Mouse (Mus musculus): Measurements from ENCODE around the gene Hyls1.
A peak's percentile ranks its signal among the peaks of the same experiment; 100 is the strongest.

DNA sequence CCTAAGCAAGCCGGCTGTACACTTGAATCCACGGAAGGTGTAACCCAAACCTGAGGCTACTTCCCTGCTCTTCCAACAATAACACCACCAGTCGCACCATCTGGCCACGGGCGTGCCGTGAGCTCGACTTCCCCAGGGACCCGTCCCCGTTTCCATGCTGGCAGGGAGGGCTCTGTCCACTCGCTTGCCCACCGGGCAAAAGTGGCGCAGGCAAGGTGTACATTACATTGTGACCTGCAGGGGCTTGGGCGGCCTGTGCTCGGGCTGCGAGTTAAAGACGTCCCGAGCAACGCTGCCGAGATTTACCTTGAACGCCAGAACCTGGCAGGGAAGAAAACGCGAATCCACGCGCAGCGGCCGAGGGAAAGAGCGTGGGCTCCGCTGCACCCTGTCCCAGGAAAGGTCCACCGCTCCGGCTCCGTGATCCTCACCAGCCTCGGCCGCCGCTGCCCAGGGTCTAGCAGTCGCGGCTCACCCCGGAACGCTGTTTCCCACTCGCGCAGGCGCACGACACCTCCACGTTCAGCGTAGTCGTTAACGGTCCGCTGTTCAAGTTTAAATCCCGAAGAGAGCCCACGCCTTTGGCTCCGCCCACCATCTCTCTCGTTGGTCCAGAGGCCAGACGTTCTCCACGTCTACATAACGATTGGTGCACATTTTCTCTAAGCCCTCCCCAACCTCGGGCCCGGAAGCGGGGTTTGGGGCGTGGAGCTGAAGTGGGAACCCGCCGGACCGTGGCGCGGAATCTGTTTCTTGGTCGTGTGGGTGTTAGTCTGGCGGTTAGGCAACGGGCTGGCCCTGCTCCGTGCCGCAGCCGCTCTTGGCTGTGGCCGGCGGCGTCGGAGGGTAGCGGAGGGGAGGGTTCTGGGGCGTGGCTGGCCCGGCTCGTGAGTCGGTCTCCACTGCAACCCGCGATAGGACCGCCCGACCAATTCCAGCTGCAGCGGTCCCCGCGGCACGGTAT, at the start of gene Hyls1, which contains the start of gene Pate2:
- peak in 1 of 2 experiments; percentile 17; a peak in 2 of 4 replicates for TF ChIP-seq CTCF (conservative IDR thresholded peaks at IDR 0.05 in 1 of 2, IDR thresholded peaks at IDR 0.05 in 1 of 2; ENCODE audit: low read depth in 2 of 2, low read length in 2 of 2)
- TF ChIP-seq ZMIZ1 (IDR thresholded peaks at IDR 0.05; ENCODE audit: low read depth, low read length) = peak; percentile 61; the same call in 1 of the 2 replicates
- peak; percentile 90 for TF ChIP-seq POLR2A (IDR thresholded peaks at IDR 0.05; ENCODE audit: low read depth, low read length)
- no peak for TF ChIP-seq ETS1 (conservative IDR thresholded peaks at IDR 0.05; ENCODE audit: low read depth, low read length)
- no peak for TF ChIP-seq ZKSCAN1 (IDR thresholded peaks at IDR 0.05; ENCODE audit: borderline replicate concordance, low read depth, low read length)
- TF ChIP-seq EP300 (IDR thresholded peaks at IDR 0.05; ENCODE audit: low read length) = no peak
- TF ChIP-seq MXI1 (IDR thresholded peaks at IDR 0.05; ENCODE audit: low read depth, low read length) = no peak; the same call in none of the 2 replicates
- no peak for TF ChIP-seq USF1 (IDR thresholded peaks at IDR 0.05; ENCODE audit: low read depth, low read length)
- no peak for TF ChIP-seq E2F4 (IDR thresholded peaks at IDR 0.05; ENCODE audit: insufficient replicate concordance, low read depth, low read length)
- no peak for TF ChIP-seq MAZ (IDR thresholded peaks at IDR 0.05; ENCODE audit: low read depth, low read length)
- TF ChIP-seq BHLHE40 (IDR thresholded peaks at IDR 0.05; ENCODE audit: low read depth, low read length) = peak; percentile 63
- peak; percentile 51; the same call in 1 of the 2 replicates for TF ChIP-seq POLR2AphosphoS2 (IDR thresholded peaks at IDR 0.05; ENCODE audit: low read depth, low read length)
- TF ChIP-seq KAT2A (IDR thresholded peaks at IDR 0.05; ENCODE audit: insufficient replicate concordance, low read length) = no peak
- no peak for TF ChIP-seq ZC3H11A (IDR thresholded peaks at IDR 0.05; ENCODE audit: low read depth, low read length)
